Mouse (Mus musculus) CH12.LX (cell line): ENCODE data around the gene Eef1a1. TPM values are rescaled to one million over a fixed set of nuclear protein-coding genes. Genes with fewer than 3 reads are reported as not detected.
A peak's percentile ranks its signal among the peaks of the same experiment; 100 is the strongest.

ENCODE experiments used
- DNase-seq: peaks from one replicate; pipeline ENCODE4 v3.0.0-alpha.2; 2013; ENCODE audit errors: extremely low read depth
- H3K27ac ChIP-seq: 2 replicates; pipeline ENCODE4 v1.5.1; 2012; ENCODE audit warnings: low read depth, mild to moderate bottlenecking, control low read depth, moderate library complexity; ENCODE audit not compliant: insufficient read depth
- H3K27me3 ChIP-seq: replicated peaks from 2 replicates; pipeline ENCODE3; 2012; ENCODE audit warnings: inconsistent platforms
- H3K36me3 ChIP-seq, 2 experiments: replicated peaks in 1 of 2; 2 replicates each; pipeline versions ENCODE3 to v1.6.1; 2012; ENCODE audit warnings: inconsistent platforms in 1 of 2, low read length in 1 of 2, mild to moderate bottlenecking in 1 of 2, mixed read lengths in 1 of 2, moderate library complexity in 1 of 2; ENCODE audit not compliant: control insufficient read depth in 1 of 2, insufficient read depth in 1 of 2
- H3K4me1 ChIP-seq, 2 experiments: 2 replicates each; pipeline ENCODE4 v1.6.1; 2012; ENCODE audit warnings: inconsistent platforms in 1 of 2, moderate library complexity in 1 of 2; ENCODE audit not compliant: insufficient read depth in 2 of 2, control insufficient read depth in 1 of 2
- H3K4me2 ChIP-seq: 2 replicates; pipeline ENCODE4 v1.6.1; 2012; ENCODE audit warnings: low read depth, mild to moderate bottlenecking, control low read depth; ENCODE audit not compliant: poor library complexity, insufficient read depth, severe bottlenecking
- H3K4me3 ChIP-seq, 3 experiments: fragments of 150-350 bp in 1 of 3; sonication (generic) in 1 of 3; replicated peaks in 1 of 3; 2 replicates each; pipeline versions ENCODE3 to v1.5.1; 2011 to 2012; ENCODE audit warnings: low read depth in 2 of 3, low read length in 2 of 3, mild to moderate bottlenecking in 2 of 3, moderate library complexity in 2 of 3, control low read depth in 1 of 3, improper control_type of control experiment in 1 of 3, inconsistent platforms in 1 of 3, mixed read lengths in 1 of 3; ENCODE audit not compliant: poor library complexity in 1 of 3
- H3K79me2 ChIP-seq: replicated peaks from 2 replicates; pipeline ENCODE4 v1.6.1; 2012; ENCODE audit warnings: mild to moderate bottlenecking, moderate library complexity; ENCODE audit not compliant: control insufficient read depth, poor library complexity, insufficient read depth, severe bottlenecking; ENCODE audit errors: extremely low read depth
- H3K9ac ChIP-seq: 2 replicates; pipeline ENCODE4 v1.6.1; 2012; ENCODE audit warnings: low read depth, mild to moderate bottlenecking, control low read depth, moderate library complexity; ENCODE audit not compliant: insufficient read depth
- H3K9me3 ChIP-seq: replicated peaks from 2 replicates; pipeline ENCODE3; 2012; ENCODE audit warnings: low read length, inconsistent platforms, mixed read lengths
- CTCF ChIP-seq, 2 experiments: IDR thresholded peaks in 1 of 2; conservative IDR thresholded peaks in 1 of 2; 2 replicates each; pipeline ENCODE4 v1.5.1; 2011 to 2012; ENCODE audit warnings: low read depth in 2 of 2, low read length in 2 of 2, improper control_type of control experiment in 1 of 2, inconsistent platforms in 1 of 2, mild to moderate bottlenecking in 1 of 2, moderate library complexity in 1 of 2
- HCFC1 ChIP-seq: IDR thresholded peaks from 2 replicates; pipeline ENCODE4 v1.6.1; 2012; ENCODE audit warnings: low read depth, mild to moderate bottlenecking, inconsistent platforms, low read length, improper control_type of control experiment
- MAFK ChIP-seq: IDR thresholded peaks from 2 replicates; pipeline ENCODE4 v1.6.1; 2011; ENCODE audit warnings: low read length, improper control_type of control experiment; ENCODE audit not compliant: insufficient replicate concordance
- MAX ChIP-seq: IDR thresholded peaks from 2 replicates; pipeline ENCODE4 v1.6.1; 2011; ENCODE audit warnings: low read length, improper control_type of control experiment
- MEF2A ChIP-seq: IDR thresholded peaks from 2 replicates; pipeline ENCODE4 v1.6.1; 2014; ENCODE audit warnings: low read depth, mild to moderate bottlenecking, inconsistent platforms, low read length, improper control_type of control experiment, borderline replicate concordance
- MXI1 ChIP-seq: IDR thresholded peaks from 2 replicates; pipeline ENCODE4 v1.6.1; 2011; ENCODE audit warnings: mild to moderate bottlenecking, low read depth, low read length, improper control_type of control experiment
- MYC ChIP-seq: IDR thresholded peaks from 2 replicates; pipeline ENCODE4 v1.6.1; 2011; ENCODE audit warnings: low read depth, mild to moderate bottlenecking, improper control_type of control experiment, low read length
- POLR2A ChIP-seq: IDR thresholded peaks from 2 replicates; pipeline ENCODE4 v1.6.1; 2011; ENCODE audit warnings: low read depth, mild to moderate bottlenecking, improper control_type of control experiment, low read length
- POLR2AphosphoS2 ChIP-seq: IDR thresholded peaks from 2 replicates; pipeline ENCODE4 v1.6.1; 2011; ENCODE audit warnings: low read depth, low read length, improper control_type of control experiment
- RAD21 ChIP-seq: IDR thresholded peaks from 2 replicates; pipeline ENCODE4 v1.6.1; 2011; ENCODE audit warnings: low read depth, mild to moderate bottlenecking, low read length, improper control_type of control experiment, moderate library complexity
- TBP ChIP-seq: conservative IDR thresholded peaks from 2 replicates; pipeline ENCODE4 v1.6.1; 2011; ENCODE audit warnings: low read depth, low read length, improper control_type of control experiment
- TCF12 ChIP-seq: IDR thresholded peaks from 2 replicates; pipeline ENCODE4 v1.6.1; 2014; ENCODE audit warnings: low read depth, mild to moderate bottlenecking, inconsistent platforms, low read length, improper control_type of control experiment
- USF1 ChIP-seq: IDR thresholded peaks from 2 replicates; pipeline ENCODE4 v1.6.1; 2014; ENCODE audit warnings: low read depth, mild to moderate bottlenecking, inconsistent platforms, low read length, improper control_type of control experiment
- ZC3H11A ChIP-seq: IDR thresholded peaks from 2 replicates; pipeline ENCODE4 v1.6.1; 2012; ENCODE audit warnings: low read depth, mild to moderate bottlenecking, inconsistent platforms, low read length, improper control_type of control experiment
- ZKSCAN1 ChIP-seq: IDR thresholded peaks from 2 replicates; pipeline ENCODE4 v1.6.1; 2012; ENCODE audit warnings: low read depth, inconsistent platforms, low read length, improper control_type of control experiment, borderline replicate concordance
- ZMIZ1 ChIP-seq: IDR thresholded peaks from 2 replicates; pipeline ENCODE4 v1.6.1; 2012; ENCODE audit warnings: low read depth, mild to moderate bottlenecking, inconsistent platforms, low read length, improper control_type of control experiment
- ZNF384 ChIP-seq: IDR thresholded peaks from 2 replicates; pipeline ENCODE4 v1.6.1; 2012; ENCODE audit warnings: low read depth, low read length, improper control_type of control experiment, inconsistent platforms
- dilution Hi-C: fragments of 300-500 bp; cut with MboI; formaldehyde crosslinking; loops from 2 replicates; pipeline ENCODE4 v1.14.3; 2020; ENCODE audit warnings: low sequenced_read_pairs; ENCODE audit not compliant: extremely low pct_unique_long_range_greater_than_20kb, extremely low pct_ligation_motif_present
- in situ Hi-C: fragments of 300-500 bp; cut with MboI; formaldehyde crosslinking; loops from 3 replicates; pipeline ENCODE4 v1.14.3; 2019; ENCODE audit warnings: low sequenced_read_pairs, low pct_ligation_motif_present, low pct_unique_long_range_greater_than_20kb, mixed read lengths
- polyA plus RNA-seq: library from polyadenylated mRNA; unstranded; fragments of >175 nt; gene quantifications from 2 replicates; pipeline ENCODE4 v1.2.1, GENCODE M21; 2012; ENCODE audit warnings: low read depth; ENCODE audit not compliant: insufficient read length
- total RNA-seq, 2 experiments: library from RNA; depleted of rRNA; stranded (reverse); fragments of 300-350 nt in 1 of 2; fragments of >200 nt in 1 of 2; gene quantifications; 2 replicates each; pipeline ENCODE4 v1.2.3; 2012 to 2014

The Eef1a1 gene
- total and polyA plus RNA-seq, 3 experiments = 12,362 to 21,026 (median 18,409) TPM

DNA sequence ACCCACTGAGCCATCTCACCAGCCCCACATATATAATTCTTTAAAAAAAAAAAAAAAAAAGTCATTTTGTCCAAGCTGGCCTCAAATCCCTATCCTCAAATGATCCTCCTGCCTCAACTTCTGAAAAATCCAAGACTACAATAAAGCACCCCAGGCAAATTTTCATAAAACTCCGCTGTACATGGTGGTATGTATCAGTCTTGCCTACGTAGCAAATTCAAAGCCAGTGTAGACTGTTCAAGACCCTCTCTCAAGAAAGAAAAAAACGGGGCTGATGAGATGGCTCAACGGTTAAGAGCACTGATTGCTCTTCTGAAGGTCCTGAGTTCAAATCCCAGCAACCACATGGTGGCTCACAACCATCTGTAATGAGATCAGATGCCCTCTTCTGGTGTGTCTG, 13.1 kb downstream of the Eef1a1 start:
- dilution Hi-C loops (no loop called here), in situ Hi-C loops (no loop called here)
- peaks cover 65 to 71% of the 10 kb centered on the region in 2 experiments for H3K36me3 ChIP-seq

GRCm38 (mm10) chr9:78475383-78475780, 13.6 kb downstream of the Eef1a1 start:
- Histone ChIP-seq H3K4me3 (no peak overlapping the region), H3K27me3 (no peaks in the 10 kb centered on the region), H3K79me2 (peaks cover 20% of the 10 kb centered on the region), H3K36me3 (peaks cover 67 to 72% of the 10 kb centered on the region in 2 experiments), H3K4me2 (no peak overlapping the region), H3K27ac (peak overlapping the region; percentile 17; the same call in 1 of the 2 replicates), H3K4me1 (peaks cover 0 to 7% of the 10 kb centered on the region in 2 experiments; a peak in 2 of 4 replicates), H3K9me3 (no peaks in the 10 kb centered on the region), H3K9ac (no peak overlapping the region)
- dilution Hi-C loops = no loop called here
- no peak for TF ChIP-seq POLR2A
- TF ChIP-seq POLR2AphosphoS2 = 0 out of 2 replicates have a peak, but pooled peaks have one; percentile 25
- no peak for TF ChIP-seq USF1
- 0 out of 2 replicates have a peak, but pooled peaks have one; percentile 4 for TF ChIP-seq ZMIZ1
- TF ChIP-seq MAX = no peak
- no peak for DNase-seq
- in situ Hi-C loops = no loop called here

More for the DNA sequence above, 13.1 kb downstream of the Eef1a1 start:
- H3K27me3 ChIP-seq = no peaks in the 10 kb centered on the region
- TF ChIP-seq MYC (no peak), CTCF (conservative IDR thresholded peaks at IDR 0.05 in 1 of 2, IDR thresholded peaks at IDR 0.05 in 1 of 2; ENCODE audit: low read depth in 2 of 2, low read length in 2 of 2) (no peak), ZMIZ1 (no peak), ZC3H11A (no peak), MXI1 (no peak), USF1 (no peak), MAFK (peak; percentile 49; the same call in 1 of the 2 replicates), MEF2A (no peak), ZKSCAN1 (no peak), RAD21 (no peak), ZNF384 (peak; percentile 21; the same call in 1 of the 2 replicates), TCF12 (no peak), HCFC1 (no peak), TBP (peak; percentile 96)
- TF ChIP-seq, all 38 proteins: peak for 3
- peak; percentile 63 for DNase-seq
- Histone ChIP-seq H3K79me2 (peaks cover 25% of the 10 kb centered on the region), H3K4me1 (peaks cover 0 to 7% of the 10 kb centered on the region in 2 experiments; a peak in 2 of 4 replicates), H3K4me2 (no peak overlapping the region), H3K9me3 (no peaks in the 10 kb centered on the region), H3K27ac (no peak overlapping the region), H3K9ac (no peak overlapping the region), H3K4me3 (no peak overlapping the region)
